Mouse (Mus musculus): Measurements from ENCODE around the gene Olfr434. TPM values are rescaled to one million over a fixed set of nuclear protein-coding genes. Genes with fewer than 3 reads are reported as not detected.

The Olfr434 gene
- not detected in 2 replicates for polyA plus RNA-seq (2012; rRNA removed; ENCODE audit: low replicate concordance)

DNA sequence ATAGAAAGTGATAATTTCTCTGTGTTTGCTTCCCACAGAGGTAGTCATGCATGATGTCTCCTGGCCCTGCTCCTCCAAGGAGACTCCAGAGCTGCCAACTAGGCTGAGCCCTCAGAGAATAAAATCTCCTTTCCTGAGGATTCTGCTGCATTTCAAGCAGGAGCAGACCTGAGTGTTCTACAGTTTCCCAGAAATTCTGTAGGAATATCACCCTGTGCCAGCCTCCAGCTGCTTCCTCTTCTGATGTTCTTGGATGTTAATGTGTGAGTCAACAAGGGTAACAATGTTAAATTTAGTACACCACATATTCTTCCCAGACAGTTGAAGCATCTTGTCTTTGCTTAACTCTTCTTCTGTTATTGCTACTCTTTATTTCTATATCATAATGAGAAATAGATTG is at the start of gene Olfr434:
Gene Olfr434 (plus strand): TSS at position 149 of the 400 bp plus-strand sequence.

DNA sequence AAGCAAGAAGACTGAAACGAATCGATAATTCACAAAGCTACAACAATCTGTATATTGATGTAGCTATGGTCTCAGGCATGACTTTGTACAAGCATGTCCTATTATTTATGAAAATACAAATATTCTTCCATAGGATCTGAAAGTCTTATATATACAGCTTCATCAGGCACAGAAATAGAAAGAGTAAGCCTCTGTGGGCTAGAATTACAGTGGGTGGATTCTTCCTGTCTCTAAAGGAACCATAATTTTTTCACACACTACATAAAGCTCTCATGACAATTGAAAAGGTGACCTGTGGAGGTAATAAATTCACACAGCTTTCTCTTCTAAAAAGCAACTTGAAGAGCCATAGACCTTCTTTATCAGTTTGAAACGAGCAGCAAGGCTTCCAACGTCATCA is 41.0 kb upstream of the Olfr434 start, which contains the start of gene Olfr13:
Gene Olfr13 (plus strand): TSS at position 301 of the 400 bp plus-strand sequence.

DNA sequence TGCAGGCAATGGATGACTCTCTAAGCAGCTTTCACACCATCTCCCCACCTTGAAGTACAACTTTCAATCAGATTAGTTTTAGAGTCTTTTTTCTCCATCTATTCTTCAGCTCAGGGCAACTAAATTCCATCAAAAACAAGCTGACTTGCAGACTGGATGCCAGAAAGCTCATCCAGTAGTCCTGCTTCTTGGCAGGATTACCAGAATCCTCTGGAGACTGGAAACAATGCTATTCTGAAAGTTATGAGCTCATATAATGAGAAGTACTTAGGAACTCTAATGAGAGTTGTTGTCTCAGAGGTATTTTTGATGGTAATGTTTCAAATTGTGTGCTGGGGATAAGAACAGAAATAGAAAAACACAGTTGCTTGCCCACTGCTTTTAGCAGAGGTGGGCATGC is 16.0 kb upstream of the Olfr434 start, which contains the start of gene Olfr435:
Gene Olfr435 (plus strand): TSS at position 366 of the 400 bp plus-strand sequence.

DNA sequence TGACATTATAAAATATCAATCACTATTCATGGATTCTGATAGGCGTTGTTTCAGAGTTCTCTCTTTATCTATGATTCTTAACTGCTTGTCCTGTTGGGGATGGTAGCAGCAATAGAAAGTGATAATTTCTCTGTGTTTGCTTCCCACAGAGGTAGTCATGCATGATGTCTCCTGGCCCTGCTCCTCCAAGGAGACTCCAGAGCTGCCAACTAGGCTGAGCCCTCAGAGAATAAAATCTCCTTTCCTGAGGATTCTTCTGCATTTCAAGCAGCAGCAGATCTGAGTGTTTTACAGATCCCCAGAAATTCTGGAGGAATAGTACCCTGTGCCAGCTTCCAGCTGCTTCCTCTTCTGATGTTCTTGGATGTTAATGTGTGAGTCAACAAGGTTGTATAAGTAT is 18.4 kb downstream of the Olfr434 start, which contains the start of gene Olfr47:
Gene Olfr47 (plus strand): TSS at position 275 of the 400 bp plus-strand sequence.

DNA sequence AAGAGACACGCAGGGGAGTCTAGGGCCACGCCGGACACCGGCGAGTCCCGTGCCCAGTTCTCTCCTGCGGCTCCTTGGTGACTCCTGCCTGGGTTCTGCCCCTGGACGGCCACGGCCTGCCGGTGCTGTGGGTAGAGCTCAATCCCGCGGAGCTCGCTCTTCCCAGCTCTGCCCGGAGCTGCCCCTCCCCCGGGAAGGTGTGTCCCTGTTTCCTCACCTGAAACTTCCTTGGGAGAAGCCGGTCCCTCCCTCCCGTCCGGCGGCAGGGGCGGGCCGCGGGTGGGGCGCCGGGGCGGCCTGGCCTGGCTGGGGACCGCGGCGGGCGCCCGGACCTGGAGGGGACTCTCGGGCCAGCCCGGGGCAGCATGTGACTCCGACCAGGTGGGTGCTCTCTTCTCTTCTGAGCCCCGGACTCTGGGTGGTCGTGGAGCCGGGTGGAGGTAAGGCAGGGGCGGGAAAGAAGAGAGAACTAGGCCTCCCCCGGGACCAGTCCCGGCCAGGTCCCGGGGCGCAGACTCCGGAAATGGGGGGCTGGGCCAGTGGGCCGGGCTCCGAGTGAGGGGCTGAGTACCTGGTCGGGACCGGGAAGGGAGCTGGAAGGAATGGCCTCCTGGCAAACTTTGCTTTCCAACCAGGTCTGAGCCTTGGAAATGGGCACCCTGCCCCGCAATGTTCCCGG is 52.7 kb downstream of the Olfr434 start, which contains the start of gene Arhgef5:
Gene Arhgef5 (plus strand): TSS at position 220 of the 679 bp plus-strand sequence.

Other genes with a start within 250 kb of the Olfr434 start
- gene Olfr441, start 106.7 kb upstream of the Olfr434 start, polyA plus RNA-seq (2012; rRNA removed; ENCODE audit: low replicate concordance), result not detected in 2 replicates
- gene Olfr237-ps1, start 66.5 kb upstream of the Olfr434 start, polyA plus RNA-seq (2012; rRNA removed; ENCODE audit: low replicate concordance), result not detected in 2 replicates
- gene Olfr437, start 49.7 kb upstream of the Olfr434 start, polyA plus RNA-seq (2012; rRNA removed; ENCODE audit: low replicate concordance), result not detected in 2 replicates
- not detected in 2 replicates for gene Olfr13, start 40.9 kb upstream of the Olfr434 start, polyA plus RNA-seq (2012; rRNA removed; ENCODE audit: low replicate concordance)
- gene Olfr435, start 15.9 kb upstream of the Olfr434 start, polyA plus RNA-seq (2012; rRNA removed; ENCODE audit: low replicate concordance), result not detected in 2 replicates
- gene Olfr47, start 18.5 kb downstream of the Olfr434 start, polyA plus RNA-seq (2012; rRNA removed; ENCODE audit: low replicate concordance), result not detected in 2 replicates
- 7.3 and 17.8 TPM in 2 replicates for gene Arhgef5, start 52.6 kb downstream of the Olfr434 start, polyA plus RNA-seq (2012; rRNA removed; ENCODE audit: low replicate concordance)
- gene Nobox, start 96.5 kb downstream of the Olfr434 start, polyA plus RNA-seq (2012; rRNA removed; ENCODE audit: low replicate concordance), result not detected in 2 replicates